Mouse (Mus musculus): Measurements from ENCODE around the gene Vps37b.

Vps37b gene

GRCm38 (mm10) chr5:124021701-124022100 lies 10.4 kb downstream of the Vps37b start:
- peak; percentile 76 for DNase-seq (ENCODE audit: low spot score)

GRCm38 (mm10) chr5:124021148-124021547 lies 10.9 kb downstream of the Vps37b start:
- DNase-seq (ENCODE audit: low spot score), result no peak

GRCm38 (mm10) chr5:124019348-124020216 lies 12.5 kb downstream of the Vps37b start:
- no peak for DNase-seq (ENCODE audit: low spot score)

- no peak for DNase-seq (ENCODE audit: low spot score)
Measured at GRCm38 (mm10) chr5:124018651-124019050, 13.4 kb downstream of the Vps37b start.

- DNase-seq (ENCODE audit: low spot score), result no peak
Measured at GRCm38 (mm10) chr5:124017941-124018340, 14.1 kb downstream of the Vps37b start.

- DNase-seq (ENCODE audit: low spot score), result no peak
Measured at GRCm38 (mm10) chr5:124016291-124016821, 15.7 kb downstream of the Vps37b start.

- no peak for DNase-seq (ENCODE audit: low spot score)
Measured at GRCm38 (mm10) chr5:124015727-124016126, 16.3 kb downstream of the Vps37b start.

- peak; percentile 48 for DNase-seq (ENCODE audit: low spot score)
Measured at GRCm38 (mm10) chr5:124014791-124015251, 17.2 kb downstream of the Vps37b start.

GRCm38 (mm10) chr5:124014180-124014579 lies 17.9 kb downstream of the Vps37b start:
- DNase-seq (ENCODE audit: low spot score), result no peak

- no peak for DNase-seq (ENCODE audit: low spot score)
Measured at GRCm38 (mm10) chr5:124013747-124014146, 18.3 kb downstream of the Vps37b start.

- no peak for DNase-seq (ENCODE audit: low spot score)
Measured at GRCm38 (mm10) chr5:124012885-124013284, 19.2 kb downstream of the Vps37b start.

- DNase-seq (ENCODE audit: low spot score), result no peak
Measured at GRCm38 (mm10) chr5:124011927-124012326, 20.1 kb downstream of the Vps37b start.

- DNase-seq (ENCODE audit: low spot score), result peak; percentile 67
Measured at GRCm38 (mm10) chr5:124010910-124011655, 21.0 kb downstream of the Vps37b start.

- DNase-seq (ENCODE audit: low spot score), result no peak
Measured at GRCm38 (mm10) chr5:124010077-124010476, 22.0 kb downstream of the Vps37b start.

- DNase-seq (ENCODE audit: low spot score), result no peak
Measured at GRCm38 (mm10) chr5:124006891-124007491, 25.1 kb downstream of the Vps37b start.

GRCm38 (mm10) chr5:124006082-124006873 lies 25.8 kb downstream of the Vps37b start:
- DNase-seq (ENCODE audit: low spot score), result no peak

- no peak for DNase-seq (ENCODE audit: low spot score)
Measured at GRCm38 (mm10) chr5:124005591-124005990, 26.5 kb downstream of the Vps37b start.

GRCm38 (mm10) chr5:124005151-124005500 lies 26.9 kb downstream of the Vps37b start:
- DNase-seq (ENCODE audit: low spot score), result no peak

- DNase-seq (ENCODE audit: low spot score), result no peak
Measured at GRCm38 (mm10) chr5:124004356-124005150, 27.5 kb downstream of the Vps37b start.

- DNase-seq (ENCODE audit: low spot score), result no peak
Measured at GRCm38 (mm10) chr5:124003375-124003774, 28.7 kb downstream of the Vps37b start.

GRCm38 (mm10) chr5:124002876-124003275 lies 29.2 kb downstream of the Vps37b start:
- no peak for DNase-seq (ENCODE audit: low spot score)

Measured in retina, embryonic 14.5 days (tissue).